In the genomic region with DNA sequence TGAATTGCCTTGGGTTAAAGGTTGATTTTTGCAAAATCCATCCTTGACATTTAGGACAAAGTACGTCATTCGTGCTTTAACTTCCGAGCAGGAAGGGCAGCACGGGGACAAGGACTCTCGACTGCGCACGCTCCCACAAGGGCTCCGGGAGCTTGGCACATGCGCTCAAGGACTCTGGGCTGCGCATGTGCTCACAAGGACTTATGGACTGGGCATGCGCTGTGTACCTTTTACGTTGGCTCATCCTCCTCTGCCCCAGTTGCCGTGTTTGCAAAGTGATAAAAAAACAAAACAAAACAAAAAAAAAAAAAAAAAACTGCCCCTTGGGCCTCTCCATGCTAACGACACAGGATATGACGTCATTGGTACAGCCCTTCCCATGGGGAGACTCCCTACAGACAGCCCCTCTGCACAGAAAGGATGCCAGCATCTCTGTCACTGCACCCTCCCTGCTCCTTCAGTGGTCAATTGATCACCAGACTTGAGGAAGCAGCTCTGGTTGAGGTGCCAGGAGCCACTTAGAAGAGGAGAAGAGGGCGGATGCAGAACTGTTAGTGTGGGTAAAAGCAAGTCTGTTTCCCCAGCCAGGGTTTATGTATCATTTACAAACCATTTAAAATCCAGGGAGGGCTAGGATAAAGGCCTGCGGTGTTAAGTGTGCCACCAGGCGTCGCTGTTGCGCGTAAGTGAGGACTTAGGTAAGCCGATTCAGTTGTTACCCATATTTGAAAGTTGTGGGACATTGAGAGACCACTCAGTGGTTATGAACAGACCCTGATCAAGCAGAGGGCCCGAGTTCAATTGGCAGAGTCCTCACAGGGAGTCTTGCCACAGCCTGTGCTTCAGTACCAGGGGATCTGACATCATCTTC, we compare ENCODE assay signal across 8 mouse cellular contexts.
A peak's percentile ranks its signal among the peaks of the same experiment; 100 is the strongest.
DNase-seq lines count a peak whose midpoint lies in the region; ATAC-seq and TF ChIP-seq lines count a peak whose summit lies in the region.
"Had no signal": no experiment of that assay in that cellular context is flagged by ENCODE, and none has a peak within 500 bp of the region (broad histone marks: within the 10 kb centered on the region; RNA-seq: fewer than 3 reads in every experiment).

No protein-coding gene starts in this region.

- peak; percentile 73 for ATAC-seq in hindbrain, postnatal 0 days
- ATAC-seq in stomach, embryonic 14.5 days (ENCODE audit: insufficient number of reproducible peaks, insufficient read depth, low FRiP score, low read depth), result peak; percentile 42; the same call in 1 of the 2 replicates

- peak; percentile 80 for DNase-seq in adrenal gland, adult 8-10 months
- peak; percentile 87 to 93 for DNase-seq in cerebellum, postnatal 14 days
- DNase-seq in frontal cortex, postnatal 14 days (ENCODE audit: low spot score in 2 of 2), result peak; percentile 22 to 77
- DNase-seq in hindbrain, postnatal 0 days (ENCODE audit: low spot score), result peak; percentile 89
- peak; percentile 75 to 76 for DNase-seq in left cerebral cortex, adult 18-20 months (ENCODE audit: low spot score in 2 of 2)
- peak; percentile 65 for DNase-seq in midbrain, embryonic 10.5 days (ENCODE audit: low spot score)

- H3K27ac ChIP-seq in hindbrain, postnatal 0 days, result no peak overlapping the region
- H3K27ac ChIP-seq in midbrain, embryonic 10.5 days (replicated peaks), result no peak overlapping the region
- H3K27ac ChIP-seq in stomach, embryonic 14.5 days (ENCODE audit: low read length), result no peak overlapping the region
- H3K27ac ChIP-seq: liver, embryonic 15.5 days had no signal

- H3K4me2 ChIP-seq in hindbrain, postnatal 0 days (ENCODE audit: low read depth, low read length), result no peak overlapping the region
- no peak overlapping the region for H3K4me2 ChIP-seq in stomach, embryonic 14.5 days (replicated peaks; ENCODE audit: low read depth, low read length)
- H3K4me2 ChIP-seq: liver, embryonic 15.5 days had no signal

- WGBS in hindbrain, postnatal 0 days, result 69% methylated on average over 23 of the region's 23 CpGs
- WGBS in midbrain, embryonic 10.5 days, result 70% methylated on average over 23 of the region's 23 CpGs
- 72% methylated on average over 23 of the region's 23 CpGs for WGBS in stomach, embryonic 14.5 days

- H3K4me3 ChIP-seq in hindbrain, postnatal 0 days (ENCODE audit: low read length), result no peak overlapping the region
- no peak overlapping the region for H3K4me3 ChIP-seq in midbrain, embryonic 10.5 days
- no peak overlapping the region for H3K4me3 ChIP-seq in stomach, embryonic 14.5 days (ENCODE audit: low read depth, low read length)
- H3K4me3 ChIP-seq: liver, embryonic 15.5 days had no signal

- H3K9me3 ChIP-seq in hindbrain, postnatal 0 days (ENCODE audit: low read length), result no peaks in the 10 kb centered on the region
- H3K9me3 ChIP-seq in midbrain, embryonic 10.5 days (replicated peaks), result no peaks in the 10 kb centered on the region
- no peaks in the 10 kb centered on the region for H3K9me3 ChIP-seq in stomach, embryonic 14.5 days (ENCODE audit: control insufficient read depth, low read depth, low read length)
- H3K9me3 ChIP-seq: liver, embryonic 15.5 days had no signal

- no peaks in the 10 kb centered on the region for H3K27me3 ChIP-seq in hindbrain, postnatal 0 days (ENCODE audit: insufficient read depth, low read length)
- H3K27me3 ChIP-seq in midbrain, embryonic 10.5 days (ENCODE audit: low read depth, poor library complexity, severe bottlenecking), result no peaks in the 10 kb centered on the region
- H3K27me3 ChIP-seq in stomach, embryonic 14.5 days (ENCODE audit: control insufficient read depth, insufficient read depth, low read length), result no peaks in the 10 kb centered on the region
- H3K27me3 ChIP-seq: liver, embryonic 15.5 days had no signal

- peak; percentile 90 for TF ChIP-seq CTCF in hindbrain, postnatal 0 days (IDR thresholded peaks at IDR 0.05; ENCODE audit: low read depth)

- no peaks in the 10 kb centered on the region for H3K36me3 ChIP-seq in hindbrain, postnatal 0 days (ENCODE audit: insufficient read depth, low read length)
- H3K36me3 ChIP-seq in midbrain, embryonic 10.5 days, result peaks cover 32% of the 10 kb centered on the region
- H3K36me3 ChIP-seq in stomach, embryonic 14.5 days (ENCODE audit: control insufficient read depth, insufficient read depth, low read length), result peaks cover 27% of the 10 kb centered on the region
- H3K36me3 ChIP-seq: liver, embryonic 15.5 days had no signal

- no peaks in the 10 kb centered on the region for H3K4me1 ChIP-seq in hindbrain, postnatal 0 days (ENCODE audit: insufficient read depth, low read length)
- H3K4me1 ChIP-seq in midbrain, embryonic 10.5 days, result no peaks in the 10 kb centered on the region
- H3K4me1 ChIP-seq in stomach, embryonic 14.5 days (ENCODE audit: control insufficient read depth, insufficient read depth, low read length), result no peaks in the 10 kb centered on the region
- H3K4me1 ChIP-seq: liver, embryonic 15.5 days had no signal

- H3K9ac ChIP-seq in hindbrain, postnatal 0 days (replicated peaks; ENCODE audit: low read length), result no peak overlapping the region
- no peak overlapping the region for H3K9ac ChIP-seq in stomach, embryonic 14.5 days (replicated peaks; ENCODE audit: low read depth, low read length)
- H3K9ac ChIP-seq: liver, embryonic 15.5 days had no signal
